Mouse (Mus musculus) CH12.LX (cell line): ENCODE measurements around the gene Pdss2. TPM values are rescaled to one million over a fixed set of nuclear protein-coding genes. Genes with fewer than 3 reads are reported as not detected.

ENCODE experiments used
- DNase-seq: peaks from one replicate; pipeline ENCODE4 v3.0.0-alpha.2; 2013; ENCODE audit errors: extremely low read depth
- H3K27ac ChIP-seq: 2 replicates; pipeline ENCODE4 v1.5.1; 2012; ENCODE audit warnings: low read depth, mild to moderate bottlenecking, control low read depth, moderate library complexity; ENCODE audit not compliant: insufficient read depth
- H3K27me3 ChIP-seq: replicated peaks from 2 replicates; pipeline ENCODE3; 2012; ENCODE audit warnings: inconsistent platforms
- H3K36me3 ChIP-seq, 2 experiments: replicated peaks in 1 of 2; 2 replicates each; pipeline versions ENCODE3 to v1.6.1; 2012; ENCODE audit warnings: inconsistent platforms in 1 of 2, low read length in 1 of 2, mild to moderate bottlenecking in 1 of 2, mixed read lengths in 1 of 2, moderate library complexity in 1 of 2; ENCODE audit not compliant: control insufficient read depth in 1 of 2, insufficient read depth in 1 of 2
- H3K4me1 ChIP-seq, 2 experiments: 2 replicates each; pipeline ENCODE4 v1.6.1; 2012; ENCODE audit warnings: inconsistent platforms in 1 of 2, moderate library complexity in 1 of 2; ENCODE audit not compliant: insufficient read depth in 2 of 2, control insufficient read depth in 1 of 2
- H3K4me2 ChIP-seq: 2 replicates; pipeline ENCODE4 v1.6.1; 2012; ENCODE audit warnings: low read depth, mild to moderate bottlenecking, control low read depth; ENCODE audit not compliant: poor library complexity, insufficient read depth, severe bottlenecking
- H3K4me3 ChIP-seq, 3 experiments: fragments of 150-350 bp in 1 of 3; sonication (generic) in 1 of 3; replicated peaks in 1 of 3; 2 replicates each; pipeline versions ENCODE3 to v1.5.1; 2011 to 2012; ENCODE audit warnings: low read depth in 2 of 3, low read length in 2 of 3, mild to moderate bottlenecking in 2 of 3, moderate library complexity in 2 of 3, control low read depth in 1 of 3, improper control_type of control experiment in 1 of 3, inconsistent platforms in 1 of 3, mixed read lengths in 1 of 3; ENCODE audit not compliant: poor library complexity in 1 of 3
- H3K79me2 ChIP-seq: replicated peaks from 2 replicates; pipeline ENCODE4 v1.6.1; 2012; ENCODE audit warnings: mild to moderate bottlenecking, moderate library complexity; ENCODE audit not compliant: control insufficient read depth, poor library complexity, insufficient read depth, severe bottlenecking; ENCODE audit errors: extremely low read depth
- H3K9ac ChIP-seq: 2 replicates; pipeline ENCODE4 v1.6.1; 2012; ENCODE audit warnings: low read depth, mild to moderate bottlenecking, control low read depth, moderate library complexity; ENCODE audit not compliant: insufficient read depth
- H3K9me3 ChIP-seq: replicated peaks from 2 replicates; pipeline ENCODE3; 2012; ENCODE audit warnings: low read length, inconsistent platforms, mixed read lengths
- BHLHE40 ChIP-seq: IDR thresholded peaks from 2 replicates; pipeline ENCODE4 v1.6.1; 2011; ENCODE audit warnings: mild to moderate bottlenecking, low read depth, low read length, improper control_type of control experiment
- CHD2 ChIP-seq: IDR thresholded peaks from 2 replicates; pipeline ENCODE4 v1.6.1; 2011; ENCODE audit warnings: low read length, improper control_type of control experiment
- CTCF ChIP-seq, 2 experiments: IDR thresholded peaks in 1 of 2; conservative IDR thresholded peaks in 1 of 2; 2 replicates each; pipeline ENCODE4 v1.5.1; 2011 to 2012; ENCODE audit warnings: low read depth in 2 of 2, low read length in 2 of 2, improper control_type of control experiment in 1 of 2, inconsistent platforms in 1 of 2, mild to moderate bottlenecking in 1 of 2, moderate library complexity in 1 of 2
- ELF1 ChIP-seq: IDR thresholded peaks from 2 replicates; pipeline ENCODE4 v1.6.1; 2014; ENCODE audit warnings: low read depth, mild to moderate bottlenecking, inconsistent platforms, low read length, improper control_type of control experiment
- EP300 ChIP-seq: IDR thresholded peaks from 2 replicates; pipeline ENCODE4 v1.6.1; 2011; ENCODE audit warnings: low read length, improper control_type of control experiment
- HCFC1 ChIP-seq: IDR thresholded peaks from 2 replicates; pipeline ENCODE4 v1.6.1; 2012; ENCODE audit warnings: low read depth, mild to moderate bottlenecking, inconsistent platforms, low read length, improper control_type of control experiment
- MAX ChIP-seq: IDR thresholded peaks from 2 replicates; pipeline ENCODE4 v1.6.1; 2011; ENCODE audit warnings: low read length, improper control_type of control experiment
- MAZ ChIP-seq: IDR thresholded peaks from 2 replicates; pipeline ENCODE4 v1.6.1; 2012; ENCODE audit warnings: low read depth, mild to moderate bottlenecking, inconsistent platforms, low read length, improper control_type of control experiment, moderate library complexity
- MEF2A ChIP-seq: IDR thresholded peaks from 2 replicates; pipeline ENCODE4 v1.6.1; 2014; ENCODE audit warnings: low read depth, mild to moderate bottlenecking, inconsistent platforms, low read length, improper control_type of control experiment, borderline replicate concordance
- NELFE ChIP-seq: IDR thresholded peaks from 2 replicates; pipeline ENCODE4 v1.6.1; 2011; ENCODE audit warnings: low read depth, low read length, improper control_type of control experiment
- NRF1 ChIP-seq: IDR thresholded peaks from 2 replicates; pipeline ENCODE4 v1.6.1; 2014; ENCODE audit warnings: low read depth, mild to moderate bottlenecking, inconsistent platforms, low read length, improper control_type of control experiment, moderate library complexity
- PAX5 ChIP-seq: IDR thresholded peaks from 2 replicates; pipeline ENCODE4 v1.6.1; 2012; ENCODE audit warnings: low read length, inconsistent platforms, mixed read lengths
- POLR2A ChIP-seq: IDR thresholded peaks from 2 replicates; pipeline ENCODE4 v1.6.1; 2011; ENCODE audit warnings: low read depth, mild to moderate bottlenecking, improper control_type of control experiment, low read length
- RCOR1 ChIP-seq: conservative IDR thresholded peaks from 2 replicates; pipeline ENCODE4 v1.6.1; 2012; ENCODE audit warnings: low read depth, mild to moderate bottlenecking, inconsistent platforms, low read length, improper control_type of control experiment
- SMC3 ChIP-seq: IDR thresholded peaks from 2 replicates; pipeline ENCODE4 v1.6.1; 2011; ENCODE audit warnings: low read depth, low read length, improper control_type of control experiment
- TBP ChIP-seq: conservative IDR thresholded peaks from 2 replicates; pipeline ENCODE4 v1.6.1; 2011; ENCODE audit warnings: low read depth, low read length, improper control_type of control experiment
- UBTF ChIP-seq: IDR thresholded peaks from 2 replicates; pipeline ENCODE4 v1.6.1; 2012; ENCODE audit warnings: low read depth, mild to moderate bottlenecking, inconsistent platforms, low read length, improper control_type of control experiment, moderate library complexity
- ZKSCAN1 ChIP-seq: IDR thresholded peaks from 2 replicates; pipeline ENCODE4 v1.6.1; 2012; ENCODE audit warnings: low read depth, inconsistent platforms, low read length, improper control_type of control experiment, borderline replicate concordance
- ZMIZ1 ChIP-seq: IDR thresholded peaks from 2 replicates; pipeline ENCODE4 v1.6.1; 2012; ENCODE audit warnings: low read depth, mild to moderate bottlenecking, inconsistent platforms, low read length, improper control_type of control experiment
- ZNF384 ChIP-seq: IDR thresholded peaks from 2 replicates; pipeline ENCODE4 v1.6.1; 2012; ENCODE audit warnings: low read depth, low read length, improper control_type of control experiment, inconsistent platforms
- dilution Hi-C: fragments of 300-500 bp; cut with MboI; formaldehyde crosslinking; loops from 2 replicates; pipeline ENCODE4 v1.14.3; 2020; ENCODE audit warnings: low sequenced_read_pairs; ENCODE audit not compliant: extremely low pct_unique_long_range_greater_than_20kb, extremely low pct_ligation_motif_present
- in situ Hi-C: fragments of 300-500 bp; cut with MboI; formaldehyde crosslinking; loops from 3 replicates; pipeline ENCODE4 v1.14.3; 2019; ENCODE audit warnings: low sequenced_read_pairs, low pct_ligation_motif_present, low pct_unique_long_range_greater_than_20kb, mixed read lengths
- polyA plus RNA-seq: library from polyadenylated mRNA; unstranded; fragments of >175 nt; gene quantifications from 2 replicates; pipeline ENCODE4 v1.2.1, GENCODE M21; 2012; ENCODE audit warnings: low read depth; ENCODE audit not compliant: insufficient read length
- total RNA-seq, 2 experiments: library from RNA; depleted of rRNA; stranded (reverse); fragments of 300-350 nt in 1 of 2; fragments of >200 nt in 1 of 2; gene quantifications; 2 replicates each; pipeline ENCODE4 v1.2.3; 2012 to 2014

Gene Pdss2
- total and polyA plus RNA-seq, 3 experiments, result 11.1 to 17.9 (median 14.3) TPM

DNA sequence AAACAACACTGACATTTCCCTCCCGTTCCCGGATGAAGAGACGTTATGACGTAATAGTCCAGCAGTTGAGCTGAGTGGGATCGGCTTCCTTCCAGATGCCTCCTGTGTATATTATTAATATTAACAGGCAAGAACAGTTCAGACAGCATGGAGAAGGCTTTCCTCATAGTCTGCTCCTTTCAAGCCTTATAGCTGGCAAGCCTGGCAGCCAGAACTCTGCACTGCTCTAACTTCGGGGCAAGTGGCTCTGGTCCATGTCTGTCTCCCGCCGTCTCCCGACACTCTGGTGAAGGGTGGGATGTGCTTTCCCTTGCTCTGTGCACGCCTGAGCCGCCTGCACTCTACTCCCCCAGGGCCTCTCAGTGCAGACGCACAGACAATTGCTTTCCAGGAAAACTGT lies 185.6 kb downstream of the Pdss2 start:
- dilution Hi-C loops (no loop called here), in situ Hi-C loops (no loop called here)
- H3K9ac ChIP-seq, result no peak overlapping the region
- no peaks in the 10 kb centered on the region for H3K9me3 ChIP-seq
- H3K27me3 ChIP-seq, result no peaks in the 10 kb centered on the region
- DNase-seq, result no peak
- no peaks in the 10 kb centered on the region for H3K79me2 ChIP-seq
- H3K27ac ChIP-seq, result no peak overlapping the region
- H3K36me3 ChIP-seq, result peaks cover 0 to 39% of the 10 kb centered on the region in 2 experiments
- H3K4me3 ChIP-seq, result no peak overlapping the region
- no peak overlapping the region for H3K4me2 ChIP-seq
- H3K4me1 ChIP-seq, result peaks cover under 1 to 24% of the 10 kb centered on the region in 2 experiments; a peak in 3 of 4 replicates
- TF ChIP-seq MEF2A, result no peak
- no peak for TF ChIP-seq EP300
- no peak for TF ChIP-seq CTCF (conservative IDR thresholded peaks at IDR 0.05 in 1 of 2, IDR thresholded peaks at IDR 0.05 in 1 of 2; ENCODE audit: low read depth in 2 of 2, low read length in 2 of 2)
- TF ChIP-seq MAZ, result no peak
- no peak for TF ChIP-seq BHLHE40
- no peak for TF ChIP-seq CHD2
- no peak for TF ChIP-seq NRF1
- no peak for TF ChIP-seq MAX
- no peak for TF ChIP-seq HCFC1
- TF ChIP-seq PAX5, result no peak
- TF ChIP-seq ZNF384, result no peak
- no peak for TF ChIP-seq UBTF
- no peak for TF ChIP-seq POLR2A
- TF ChIP-seq RCOR1, result no peak
- TF ChIP-seq ZMIZ1, result no peak
- no peak for TF ChIP-seq SMC3

DNA sequence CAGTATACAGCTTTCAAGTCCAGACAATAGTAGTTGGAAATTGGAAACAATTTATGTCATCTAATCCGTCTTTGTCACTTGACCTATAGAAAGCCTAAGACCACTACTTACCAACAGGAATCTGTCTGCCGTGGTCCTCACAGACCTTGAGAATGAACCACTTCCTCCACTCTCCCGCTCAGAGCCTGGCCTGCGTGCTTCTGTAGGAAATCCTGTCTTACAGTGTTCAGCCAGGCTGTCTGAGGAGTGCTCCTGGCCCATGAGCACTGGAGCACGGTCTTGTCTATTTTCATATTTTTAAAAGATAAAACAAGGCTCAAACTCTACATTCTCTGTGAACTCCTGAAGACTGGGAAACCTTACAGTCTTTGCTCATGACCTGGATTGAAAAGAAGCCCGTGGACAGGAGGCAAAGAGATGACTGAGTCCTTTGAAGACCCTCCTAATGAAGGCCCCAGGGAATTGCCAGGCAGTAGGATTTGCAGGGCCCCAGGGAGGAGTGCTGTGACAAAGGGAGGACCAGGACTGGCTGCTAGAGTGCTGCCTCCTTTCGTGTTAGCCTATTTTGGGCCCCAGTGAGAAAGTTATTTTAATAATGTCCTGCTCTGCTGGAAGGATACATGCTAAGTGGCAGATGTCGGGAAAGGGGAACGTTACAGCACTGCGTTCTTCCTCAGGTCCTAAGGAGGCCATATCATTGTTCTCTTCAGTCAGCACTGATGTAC lies 188.4 kb downstream of the Pdss2 start:
- H3K4me2 ChIP-seq, result no peak overlapping the region
- H3K27ac ChIP-seq, result no peak overlapping the region
- DNase-seq, result no peak
- in situ Hi-C loops, result no loop called here
- peaks cover 0 to 29% of the 10 kb centered on the region in 2 experiments for H3K36me3 ChIP-seq
- dilution Hi-C loops, result no loop called here
- no peaks in the 10 kb centered on the region for H3K79me2 ChIP-seq
- H3K27me3 ChIP-seq, result no peaks in the 10 kb centered on the region
- no peak overlapping the region for H3K9ac ChIP-seq
- TF ChIP-seq NRF1 (no peak), TBP (no peak), CHD2 (no peak), NELFE (no peak), MAZ (no peak), ZKSCAN1 (no peak), ELF1 (no peak), ZNF384 (no peak), POLR2A (no peak), MEF2A (no peak), EP300 (no peak), HCFC1 (no peak)
- TF ChIP-seq, all 38 proteins: peak for 0
- no peak overlapping the region for H3K4me3 ChIP-seq
- no peaks in the 10 kb centered on the region for H3K9me3 ChIP-seq
- H3K4me1 ChIP-seq, result peaks cover 2 to 25% of the 10 kb centered on the region in 2 experiments; a peak in 3 of 4 replicates
